Mouse (Mus musculus) MEL (cell line): Measurements from ENCODE around the gene Rgs21. TPM values are rescaled to one million over a fixed set of nuclear protein-coding genes. Genes with fewer than 3 reads are reported as not detected.

Source experiments
- DNase-seq: peaks from one replicate; pipeline ENCODE4 v3.0.0; 2011; ENCODE audit warnings: low read depth, low spot score
- H3K27ac ChIP-seq: 2 replicates; pipeline ENCODE4 v1.5.1; 2012; ENCODE audit warnings: low read depth, mild to moderate bottlenecking, control low read depth, low read length, moderate library complexity; ENCODE audit not compliant: control insufficient read depth
- H3K27me3 ChIP-seq, 2 experiments: fragments of 150-350 bp in 1 of 2; sonication (generic) in 1 of 2; 2 replicates each; pipeline ENCODE4 v1.6.1; 2012; ENCODE audit warnings: low read length in 2 of 2, mild to moderate bottlenecking in 2 of 2, improper control_type of control experiment in 1 of 2, moderate library complexity in 1 of 2; ENCODE audit not compliant: insufficient read depth in 2 of 2, control insufficient read depth in 1 of 2
- H3K36me3 ChIP-seq, 2 experiments: 2 replicates each; pipeline ENCODE4 v1.6.1; 2012 to 2014; ENCODE audit warnings: low read length in 2 of 2, improper control_type of control experiment in 1 of 2, inconsistent platforms in 1 of 2, mild to moderate bottlenecking in 1 of 2; ENCODE audit not compliant: insufficient read depth in 2 of 2, control insufficient read depth in 1 of 2
- H3K4me1 ChIP-seq, 2 experiments: fragments of 150-350 bp in 1 of 2; sonication (generic) in 1 of 2; 2 replicates each; pipeline ENCODE4 v1.6.1; 2012; ENCODE audit warnings: low read length in 2 of 2, improper control_type of control experiment in 1 of 2, mild to moderate bottlenecking in 1 of 2; ENCODE audit not compliant: insufficient read depth in 2 of 2, control insufficient read depth in 1 of 2
- H3K4me3 ChIP-seq, 2 experiments: fragments of 150-350 bp in 1 of 2; sonication (generic) in 1 of 2; 2 replicates each; pipeline ENCODE4 v1.5.1; 2012; ENCODE audit warnings: low read depth in 2 of 2, low read length in 2 of 2, mild to moderate bottlenecking in 2 of 2, moderate library complexity in 2 of 2, control low read depth in 1 of 2, improper control_type of control experiment in 1 of 2; ENCODE audit not compliant: control insufficient read depth in 1 of 2, insufficient read depth in 1 of 2
- H3K79me2 ChIP-seq: 2 replicates; pipeline ENCODE4 v1.6.1; 2012; ENCODE audit warnings: mild to moderate bottlenecking, low read length, moderate library complexity; ENCODE audit not compliant: control insufficient read depth, poor library complexity, insufficient read depth
- H3K9ac ChIP-seq: 2 replicates; pipeline ENCODE4 v1.6.1; 2012; ENCODE audit warnings: low read depth, mild to moderate bottlenecking, control low read depth, low read length, moderate library complexity; ENCODE audit not compliant: control insufficient read depth, poor library complexity, severe bottlenecking
- H3K9me3 ChIP-seq: fragments of 150-350 bp; sonication (generic); replicated peaks from 2 replicates; pipeline ENCODE4 v1.6.1; 2012; ENCODE audit warnings: mild to moderate bottlenecking, low read length, improper control_type of control experiment, moderate library complexity; ENCODE audit not compliant: insufficient read depth
- E2F4 ChIP-seq: IDR thresholded peaks from 2 replicates; pipeline ENCODE4 v1.6.1; 2011; ENCODE audit warnings: low read depth, low read length, improper control_type of control experiment, borderline replicate concordance
- EP300 ChIP-seq, 2 experiments: IDR thresholded peaks; 2 replicates each; pipeline ENCODE4 v1.6.1; 2011; ENCODE audit warnings: improper control_type of control experiment in 2 of 2, low read length in 2 of 2, low read depth in 1 of 2, mild to moderate bottlenecking in 1 of 2
- ETS1 ChIP-seq: IDR thresholded peaks from 2 replicates; pipeline ENCODE4 v1.6.1; 2012; ENCODE audit warnings: low read depth, mild to moderate bottlenecking, inconsistent platforms, low read length, improper control_type of control experiment, moderate library complexity
- HCFC1 ChIP-seq: IDR thresholded peaks from 2 replicates; pipeline ENCODE4 v1.6.1; 2012; ENCODE audit warnings: low read depth, mild to moderate bottlenecking, inconsistent platforms, low read length, improper control_type of control experiment, moderate library complexity
- JUND ChIP-seq: IDR thresholded peaks from 2 replicates; pipeline ENCODE4 v1.6.1; 2011; ENCODE audit warnings: low read depth, mild to moderate bottlenecking, improper control_type of control experiment, low read length
- MAX ChIP-seq: IDR thresholded peaks from 2 replicates; pipeline ENCODE4 v1.6.1; 2011; ENCODE audit warnings: low read length, improper control_type of control experiment
- MAZ ChIP-seq: IDR thresholded peaks from 2 replicates; pipeline ENCODE4 v1.6.1; 2012; ENCODE audit warnings: low read depth, mild to moderate bottlenecking, inconsistent platforms, low read length, improper control_type of control experiment
- MYB ChIP-seq: IDR thresholded peaks from 2 replicates; pipeline ENCODE4 v1.6.1; 2011; ENCODE audit warnings: mild to moderate bottlenecking, low read depth, low read length, improper control_type of control experiment
- MYC ChIP-seq: IDR thresholded peaks from 2 replicates; pipeline ENCODE4 v1.6.1; 2011; ENCODE audit warnings: low read depth, mild to moderate bottlenecking, low read length, improper control_type of control experiment, moderate library complexity
- NRF1 ChIP-seq: IDR thresholded peaks from 2 replicates; pipeline ENCODE4 v1.6.1; 2014; ENCODE audit warnings: low read depth, mild to moderate bottlenecking, inconsistent platforms, low read length, improper control_type of control experiment, moderate library complexity; ENCODE audit not compliant: poor library complexity, insufficient read depth, severe bottlenecking
- POLR2AphosphoS5 ChIP-seq: IDR thresholded peaks from 2 replicates; pipeline ENCODE4 v1.6.1; 2012; ENCODE audit warnings: low read depth, borderline replicate concordance, mild to moderate bottlenecking, inconsistent platforms, low read length, moderate library complexity, mixed read lengths
- RAD21 ChIP-seq: IDR thresholded peaks from 2 replicates; pipeline ENCODE4 v1.6.1; 2011; ENCODE audit warnings: mild to moderate bottlenecking, low read depth, low read length, improper control_type of control experiment
- SIN3A ChIP-seq: IDR thresholded peaks from 2 replicates; pipeline ENCODE4 v1.6.1; 2012; ENCODE audit warnings: low read length, improper control_type of control experiment, inconsistent platforms
- SMC3 ChIP-seq: IDR thresholded peaks from 2 replicates; pipeline ENCODE4 v1.6.1; 2011; ENCODE audit warnings: low read depth, low read length, improper control_type of control experiment
- TAL1 ChIP-seq: IDR thresholded peaks from 2 replicates; pipeline ENCODE4 v1.6.1; 2012; ENCODE audit warnings: mild to moderate bottlenecking, inconsistent platforms, low read length, moderate library complexity, mixed read lengths
- TBP ChIP-seq: IDR thresholded peaks from 2 replicates; pipeline ENCODE4 v1.8.0; 2011; ENCODE audit warnings: low read depth, low read length, improper control_type of control experiment
- UBTF ChIP-seq: IDR thresholded peaks from 2 replicates; pipeline ENCODE4 v1.6.1; 2012; ENCODE audit warnings: low read depth, mild to moderate bottlenecking, inconsistent platforms, low read length, improper control_type of control experiment, moderate library complexity, borderline replicate concordance; ENCODE audit not compliant: insufficient read depth
- ZKSCAN1 ChIP-seq: IDR thresholded peaks from 2 replicates; pipeline ENCODE4 v1.6.1; 2012; ENCODE audit warnings: low read depth, mild to moderate bottlenecking, inconsistent platforms, low read length, improper control_type of control experiment, moderate library complexity
- ZMIZ1 ChIP-seq: IDR thresholded peaks from 2 replicates; pipeline ENCODE4 v1.6.1; 2012; ENCODE audit warnings: low read depth, mild to moderate bottlenecking, inconsistent platforms, low read length, improper control_type of control experiment, moderate library complexity
- ZNF384 ChIP-seq: IDR thresholded peaks from 2 replicates; pipeline ENCODE4 v1.6.1; 2012; ENCODE audit warnings: low read depth, mild to moderate bottlenecking, inconsistent platforms, low read length, improper control_type of control experiment
- polyA plus RNA-seq, 2 experiments: library from polyadenylated mRNA; stranded (reverse) in 1 of 2; unstranded in 1 of 2; fragments of >175 nt in 1 of 2; fragments of >200 nt in 1 of 2; gene quantifications; 2 replicates each; pipeline versions ENCODE4 v1.2.1 to v1.2.4; 2012; ENCODE audit warnings: low replicate concordance in 2 of 2, low read depth in 1 of 2; ENCODE audit not compliant: insufficient read length in 2 of 2, insufficient read depth in 1 of 2, missing spikeins in 1 of 2
- total RNA-seq: library from RNA; depleted of rRNA; stranded (reverse); fragments of 300-350 nt; gene quantifications from 2 replicates; pipeline ENCODE4 v1.2.3, GENCODE M21; 2012

Rgs21 gene
- total and polyA plus RNA-seq, 3 experiments = not detected

DNA sequence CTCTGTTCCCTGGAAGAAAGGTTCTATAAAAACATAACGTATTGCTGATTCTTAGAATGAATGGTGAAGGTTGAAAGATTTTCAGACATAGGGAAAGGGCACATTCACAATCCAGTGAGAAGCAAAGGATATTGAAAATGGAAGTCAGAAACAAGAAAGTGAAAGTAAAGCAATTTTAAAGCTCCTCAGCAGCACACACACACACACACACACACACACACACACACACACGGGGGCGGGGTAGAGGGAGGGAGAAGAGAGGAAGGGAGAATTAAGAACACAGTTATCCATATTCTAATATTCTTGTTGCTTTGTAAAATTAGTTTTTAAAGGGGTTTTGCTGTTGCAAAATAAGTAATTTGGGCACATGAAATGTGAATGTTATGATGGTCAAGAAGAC is 2.4 kb upstream of the Rgs21 start:
- H3K4me1 ChIP-seq = peaks cover 0 to 4% of the 10 kb centered on the region in 2 experiments; a peak in 3 of 4 replicates
- no peaks in the 10 kb centered on the region for H3K79me2 ChIP-seq
- peak overlapping the region; percentile 45 for H3K9ac ChIP-seq
- H3K9me3 ChIP-seq = no peaks in the 10 kb centered on the region
- no peaks in the 10 kb centered on the region for H3K27me3 ChIP-seq
- TF ChIP-seq ETS1 = peak; percentile 66
- no peak for TF ChIP-seq UBTF
- TF ChIP-seq MAZ = peak; percentile 48; the same call in 1 of the 2 replicates
- no peak for TF ChIP-seq ZMIZ1
- 0 out of 2 replicates have a peak, but pooled peaks have one; percentile 31 for TF ChIP-seq SIN3A
- TF ChIP-seq E2F4 = no peak
- H3K4me3 ChIP-seq = peak overlapping the region; percentile 40 to 64; a peak in 3 of 4 replicates
- H3K36me3 ChIP-seq = peaks cover 0 to 3% of the 10 kb centered on the region in 2 experiments; a peak in 2 of 4 replicates
- peak; percentile 45 for DNase-seq
- H3K27ac ChIP-seq = no peak overlapping the region

DNA sequence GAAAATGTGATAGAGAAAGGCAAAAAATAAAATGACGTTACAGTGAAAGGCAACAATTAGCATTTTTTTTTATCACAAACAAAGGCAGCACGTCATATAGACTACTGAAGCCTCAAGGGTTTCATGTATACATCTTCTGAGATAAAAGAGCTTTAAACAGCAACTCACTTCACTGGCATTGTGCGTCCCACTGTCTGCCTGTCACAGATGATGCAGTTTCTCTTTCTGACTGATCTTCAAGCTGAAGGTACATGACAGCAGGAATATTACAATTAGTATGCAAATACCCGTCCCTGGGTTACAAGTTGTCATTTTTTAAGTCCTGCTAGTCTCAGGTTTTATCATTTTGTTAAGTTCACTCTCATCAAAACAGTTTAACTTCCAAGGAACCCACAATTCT is 22.3 kb downstream of the Rgs21 start:
- Histone ChIP-seq H3K36me3 (no peaks in the 10 kb centered on the region), H3K4me3 (no peak overlapping the region), H3K9me3 (no peaks in the 10 kb centered on the region), H3K9ac (no peak overlapping the region), H3K79me2 (no peaks in the 10 kb centered on the region), H3K27me3 (no peaks in the 10 kb centered on the region)
- DNase-seq = no peak
- TF ChIP-seq ZKSCAN1 (no peak), MYC (no peak), E2F4 (no peak), RAD21 (no peak), ZMIZ1 (no peak), POLR2AphosphoS5 (no peak), UBTF (no peak), ETS1 (no peak), SMC3 (no peak), SIN3A (no peak), NRF1 (no peak), MAX (no peak), EP300 (IDR thresholded peaks at IDR 0.05; ENCODE audit: low read depth in 1 of 2, low read length in 2 of 2) (no peak), TBP (no peak), ZNF384 (no peak), TAL1 (no peak), MAZ (no peak), MYB (no peak), JUND (no peak), HCFC1 (no peak)
- TF ChIP-seq, all 39 proteins: peak for 0
- Histone ChIP-seq H3K27ac (no peak overlapping the region), H3K4me1 (no peaks in the 10 kb centered on the region)
